Mouse (Mus musculus): ENCODE measurements around the gene Serbp1. TPM values are rescaled to one million over a fixed set of nuclear protein-coding genes. Genes with fewer than 3 reads are reported as not detected.

Serbp1 gene
- total and polyA plus RNA-seq, 3 experiments = 1,043 to 1,809 (median 1,049) TPM

DNA sequence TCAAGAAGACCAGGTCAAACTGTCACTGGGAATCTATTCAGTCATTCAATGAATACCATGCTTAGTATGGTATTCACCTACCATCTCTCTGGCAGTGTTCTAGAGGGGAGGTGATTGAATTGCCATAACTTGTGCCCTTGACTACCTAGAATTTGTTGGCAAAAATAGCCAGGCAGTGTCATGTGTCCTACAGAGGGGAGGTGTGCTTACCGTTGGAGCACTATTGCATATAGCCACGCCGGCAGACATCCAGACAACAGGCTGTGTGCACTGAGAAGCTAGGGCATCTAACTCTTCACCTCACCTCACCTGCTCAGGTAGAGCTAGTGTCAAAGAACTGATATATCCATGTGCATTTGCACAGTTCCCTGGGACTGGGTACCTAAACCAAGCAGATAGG, 63.3 kb downstream of the Serbp1 start:
- H3K27ac ChIP-seq (ENCODE audit: control insufficient read depth, low read depth, low read length) = no peak overlapping the region
- H3K36me3 ChIP-seq (ENCODE audit: control insufficient read depth in 1 of 2, insufficient read depth in 2 of 2, low read length in 2 of 2) = no peaks in the 10 kb centered on the region; a peak in 1 of 4 replicates
- H3K4me1 ChIP-seq (ENCODE audit: control insufficient read depth in 1 of 2, insufficient read depth in 2 of 2, low read length in 2 of 2) = no peaks in the 10 kb centered on the region
- H3K9me3 ChIP-seq (replicated peaks; ENCODE audit: insufficient read depth, low read length) = no peaks in the 10 kb centered on the region
- no peaks in the 10 kb centered on the region for H3K79me2 ChIP-seq (ENCODE audit: control insufficient read depth, insufficient read depth, low read length, poor library complexity)
- H3K9ac ChIP-seq (ENCODE audit: control insufficient read depth, low read depth, low read length, poor library complexity, severe bottlenecking) = no peak overlapping the region
- no peak overlapping the region for H3K4me3 ChIP-seq (ENCODE audit: control insufficient read depth in 1 of 2, insufficient read depth in 1 of 2, low read depth in 2 of 2, low read length in 2 of 2)
- DNase-seq (ENCODE audit: low read depth, low spot score) = no peak
- H3K27me3 ChIP-seq (ENCODE audit: control insufficient read depth in 1 of 2, insufficient read depth in 2 of 2, low read length in 2 of 2) = no peaks in the 10 kb centered on the region
- no peak for TF ChIP-seq POLR2AphosphoS5 (IDR thresholded peaks at IDR 0.05; ENCODE audit: borderline replicate concordance, low read depth, low read length)
- no peak for TF ChIP-seq NELFE (IDR thresholded peaks at IDR 0.05; ENCODE audit: low read depth, low read length)
- no peak for TF ChIP-seq MXI1 (IDR thresholded peaks at IDR 0.05; ENCODE audit: low read depth, low read length)
- TF ChIP-seq TBP (IDR thresholded peaks at IDR 0.05; ENCODE audit: low read depth, low read length) = no peak
- no peak for TF ChIP-seq RAD21 (IDR thresholded peaks at IDR 0.05; ENCODE audit: low read depth, low read length)
- TF ChIP-seq ZNF384 (IDR thresholded peaks at IDR 0.05; ENCODE audit: low read depth, low read length) = no peak
- no peak for TF ChIP-seq JUND (IDR thresholded peaks at IDR 0.05; ENCODE audit: low read depth, low read length)
- no peak for TF ChIP-seq MYB (IDR thresholded peaks at IDR 0.05; ENCODE audit: low read depth, low read length)
- no peak for TF ChIP-seq TAL1 (IDR thresholded peaks at IDR 0.05; ENCODE audit: low read length)
- TF ChIP-seq TCF12 (IDR thresholded peaks at IDR 0.05; ENCODE audit: low read depth, low read length) = no peak
- no peak for TF ChIP-seq MAX (IDR thresholded peaks at IDR 0.05; ENCODE audit: low read length)
- no peak for TF ChIP-seq POLR2A (IDR thresholded peaks at IDR 0.05; ENCODE audit: control insufficient read depth in 1 of 2, insufficient read depth in 1 of 2, low read depth in 1 of 2, low read length in 2 of 2, poor library complexity in 1 of 2)
- TF ChIP-seq CTCF (IDR thresholded peaks at IDR 0.05 in 2 of 3, conservative IDR thresholded peaks at IDR 0.05 in 1 of 3; ENCODE audit: control insufficient read depth in 1 of 3, insufficient read depth in 1 of 3, low read depth in 2 of 3, low read length in 3 of 3, poor library complexity in 1 of 3, severe bottlenecking in 1 of 3) = no peak
- no peak for TF ChIP-seq POLR2AphosphoS2 (IDR thresholded peaks at IDR 0.05; ENCODE audit: low read length)

- no peak overlapping the region for H3K9ac ChIP-seq (ENCODE audit: control insufficient read depth, low read depth, low read length, poor library complexity, severe bottlenecking)
- H3K9me3 ChIP-seq (replicated peaks; ENCODE audit: insufficient read depth, low read length) = no peaks in the 10 kb centered on the region
- no peak for DNase-seq (ENCODE audit: low read depth, low spot score)
- no peaks in the 10 kb centered on the region for H3K27me3 ChIP-seq (ENCODE audit: control insufficient read depth in 1 of 2, insufficient read depth in 2 of 2, low read length in 2 of 2)
- H3K79me2 ChIP-seq (ENCODE audit: control insufficient read depth, insufficient read depth, low read length, poor library complexity) = no peaks in the 10 kb centered on the region
- TF ChIP-seq TCF12 (IDR thresholded peaks at IDR 0.05; ENCODE audit: low read depth, low read length) = no peak
- TF ChIP-seq ZKSCAN1 (IDR thresholded peaks at IDR 0.05; ENCODE audit: low read depth, low read length) = no peak
- no peak for TF ChIP-seq TBP (IDR thresholded peaks at IDR 0.05; ENCODE audit: low read depth, low read length)
- no peak for TF ChIP-seq RAD21 (IDR thresholded peaks at IDR 0.05; ENCODE audit: low read depth, low read length)
- no peak for TF ChIP-seq MAZ (IDR thresholded peaks at IDR 0.05; ENCODE audit: low read depth, low read length)
- TF ChIP-seq GATA1 (IDR thresholded peaks at IDR 0.05; ENCODE audit: low read depth, low read length) = no peak
- no peak for TF ChIP-seq CTCF (IDR thresholded peaks at IDR 0.05 in 2 of 3, conservative IDR thresholded peaks at IDR 0.05 in 1 of 3; ENCODE audit: control insufficient read depth in 1 of 3, insufficient read depth in 1 of 3, low read depth in 2 of 3, low read length in 3 of 3, poor library complexity in 1 of 3, severe bottlenecking in 1 of 3)
- no peak for TF ChIP-seq UBTF (IDR thresholded peaks at IDR 0.05; ENCODE audit: borderline replicate concordance, insufficient read depth, low read depth, low read length)
- no peak for TF ChIP-seq E2F4 (IDR thresholded peaks at IDR 0.05; ENCODE audit: borderline replicate concordance, low read depth, low read length)
- no peak for TF ChIP-seq MEF2A (IDR thresholded peaks at IDR 0.05; ENCODE audit: extremely low read depth, insufficient replicate concordance, low read depth, low read length, poor library complexity, severe bottlenecking)
- TF ChIP-seq SIN3A (IDR thresholded peaks at IDR 0.05; ENCODE audit: low read length) = no peak
- TF ChIP-seq ETS1 (IDR thresholded peaks at IDR 0.05; ENCODE audit: low read depth, low read length) = no peak
- no peak for TF ChIP-seq ELF1 (IDR thresholded peaks at IDR 0.05; ENCODE audit: low read depth, low read length)
- no peak for TF ChIP-seq POLR2AphosphoS5 (IDR thresholded peaks at IDR 0.05; ENCODE audit: borderline replicate concordance, low read depth, low read length)
- TF ChIP-seq USF1 (IDR thresholded peaks at IDR 0.05; ENCODE audit: low read depth, low read length) = no peak
- TF ChIP-seq POLR2AphosphoS2 (IDR thresholded peaks at IDR 0.05; ENCODE audit: low read length) = no peak
- no peak for TF ChIP-seq CHD2 (IDR thresholded peaks at IDR 0.05; ENCODE audit: low read length)
- no peak for TF ChIP-seq HCFC1 (IDR thresholded peaks at IDR 0.05; ENCODE audit: low read depth, low read length)
- no peak for TF ChIP-seq ZNF384 (IDR thresholded peaks at IDR 0.05; ENCODE audit: low read depth, low read length)
- no peak for TF ChIP-seq MAFK (IDR thresholded peaks at IDR 0.05; ENCODE audit: borderline replicate concordance, low read depth, low read length)
- H3K4me3 ChIP-seq (ENCODE audit: control insufficient read depth in 1 of 2, insufficient read depth in 1 of 2, low read depth in 2 of 2, low read length in 2 of 2) = no peak overlapping the region
- no peaks in the 10 kb centered on the region for H3K4me1 ChIP-seq (ENCODE audit: control insufficient read depth in 1 of 2, insufficient read depth in 2 of 2, low read length in 2 of 2)
- no peaks in the 10 kb centered on the region; a peak in 1 of 4 replicates for H3K36me3 ChIP-seq (ENCODE audit: control insufficient read depth in 1 of 2, insufficient read depth in 2 of 2, low read length in 2 of 2)
- no peak overlapping the region for H3K27ac ChIP-seq (ENCODE audit: control insufficient read depth, low read depth, low read length)
Observed at GRCm38 (mm10) chr6:67302471-67302870, 64.5 kb downstream of the Serbp1 start.

All from MEL (cell line).